Mouse (Mus musculus) WW6 (cell line): ENCODE measurements around the gene Rbm25.

Source experiments
- DNase-seq: peaks from one replicate; pipeline ENCODE4 v3.0.0-alpha.2; 2013; ENCODE audit warnings: low read depth, low spot score

Rbm25 gene

DNA sequence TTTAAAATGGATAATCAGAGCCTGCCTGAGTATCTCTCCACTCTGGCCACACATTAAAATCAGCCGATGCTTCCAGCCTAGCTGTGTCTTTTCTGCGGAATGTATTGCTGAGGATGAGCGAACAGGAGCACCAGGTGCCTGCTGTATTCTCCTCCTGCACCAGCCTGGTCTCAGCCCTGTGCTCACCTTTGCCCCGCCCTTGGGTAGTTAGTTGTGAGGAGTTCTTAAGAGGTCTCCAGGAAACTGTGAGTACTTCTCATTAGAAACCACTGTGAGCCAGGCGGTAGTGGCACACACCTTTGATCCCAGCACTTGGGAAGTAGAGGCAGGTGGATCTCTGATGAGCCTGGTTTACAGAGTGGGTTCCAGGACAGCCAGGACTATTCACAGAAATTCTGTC, 101.2 kb downstream of the Rbm25 start:
- DNase-seq = no peak
